Mouse (Mus musculus): Measurements from ENCODE around the gene Ush2a.

The Ush2a gene

GRCm38 (mm10) chr1:188667460-188667859 lies 405.6 kb downstream of the Ush2a start:
- DNase-seq (ENCODE audit: low read depth, low spot score) = no peak

GRCm38 (mm10) chr1:188668513-188668912 lies 406.7 kb downstream of the Ush2a start:
- no peak for DNase-seq (ENCODE audit: low read depth, low spot score)

GRCm38 (mm10) chr1:188672871-188673270 lies 411.0 kb downstream of the Ush2a start:
- DNase-seq (ENCODE audit: low read depth, low spot score) = no peak

- no peak for DNase-seq (ENCODE audit: low read depth, low spot score)
These were observed 413.1 kb downstream of the Ush2a start for GRCm38 (mm10) chr1:188674640-188675510.

- DNase-seq (ENCODE audit: low read depth, low spot score) = no peak
These were observed 413.7 kb downstream of the Ush2a start for GRCm38 (mm10) chr1:188675511-188675863.

DNA sequence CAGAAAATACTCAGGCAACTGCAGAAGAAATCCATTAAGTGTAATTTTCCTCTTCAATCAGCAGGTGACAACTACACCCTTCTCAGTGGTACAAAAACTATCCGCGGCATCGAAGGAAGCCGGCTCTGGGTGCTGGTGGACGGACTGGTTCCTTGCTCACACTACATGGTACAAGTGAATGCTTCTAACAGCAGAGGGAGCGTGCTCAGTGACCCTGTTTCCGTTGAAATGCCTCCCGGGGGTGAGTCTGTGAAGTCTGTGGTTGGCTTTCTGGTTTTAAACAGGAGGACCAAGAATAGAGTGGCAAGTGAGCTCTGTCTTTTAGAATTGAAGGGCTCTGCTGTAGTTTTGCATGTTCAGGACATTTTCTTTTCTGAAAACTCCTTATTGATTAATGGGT lies 416.4 kb downstream of the Ush2a start:
- no peak for DNase-seq (ENCODE audit: low read depth, low spot score)

GRCm38 (mm10) chr1:188686362-188686761 lies 424.5 kb downstream of the Ush2a start:
- DNase-seq (ENCODE audit: low read depth, low spot score) = no peak

- DNase-seq (ENCODE audit: low read depth, low spot score) = peak; percentile 37
These were observed 434.5 kb downstream of the Ush2a start for GRCm38 (mm10) chr1:188696295-188696694.

- peak; percentile 58 for DNase-seq (ENCODE audit: low read depth, low spot score)
These were observed 446.4 kb downstream of the Ush2a start for GRCm38 (mm10) chr1:188708176-188708575.

DNA sequence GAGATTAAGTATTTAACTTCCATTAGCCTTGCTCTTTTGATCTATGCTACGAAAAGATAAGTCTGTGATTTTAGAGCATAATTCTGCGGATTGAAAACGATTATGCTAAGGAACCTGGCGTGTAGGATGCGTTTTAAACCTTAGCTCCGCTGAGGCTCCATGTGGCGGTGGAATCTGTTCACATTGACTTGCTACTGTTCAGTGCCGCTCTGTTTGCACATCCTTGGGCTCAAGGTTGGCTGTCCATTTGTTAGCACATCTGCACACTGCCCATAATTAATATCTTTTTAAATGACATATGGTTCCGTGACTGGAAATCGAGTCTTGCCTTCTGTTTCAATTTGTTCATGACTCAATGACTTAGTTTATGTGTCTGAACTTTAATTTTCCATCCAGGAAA lies 446.9 kb downstream of the Ush2a start:
- no peak for DNase-seq (ENCODE audit: low read depth, low spot score)

- no peak for DNase-seq (ENCODE audit: low read depth, low spot score)
These were observed 452.3 kb downstream of the Ush2a start for GRCm38 (mm10) chr1:188714131-188714530.

DNA sequence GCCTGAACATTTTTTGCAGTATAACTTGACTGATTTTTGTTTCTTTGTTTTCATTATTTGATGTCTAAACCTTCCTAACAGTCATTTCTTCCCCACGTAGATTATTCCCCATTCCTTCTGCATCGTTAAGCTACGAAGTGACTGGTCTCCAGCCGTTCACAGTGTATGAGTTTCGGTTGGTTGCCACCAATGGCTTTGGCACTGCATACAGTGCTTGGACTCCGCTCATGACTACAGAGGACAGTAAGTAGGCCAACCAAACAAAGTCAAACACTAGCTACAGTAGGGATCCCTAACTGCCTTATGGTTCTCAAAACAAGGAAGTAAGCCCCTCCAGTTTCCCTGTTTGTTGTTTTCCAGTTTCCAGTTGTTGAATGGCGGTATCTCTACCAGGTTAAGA lies 453.1 kb downstream of the Ush2a start:
- DNase-seq (ENCODE audit: low read depth, low spot score) = no peak

GRCm38 (mm10) chr1:188716886-188717285 lies 455.1 kb downstream of the Ush2a start:
- no peak for DNase-seq (ENCODE audit: low read depth, low spot score)

GRCm38 (mm10) chr1:188725122-188725995 lies 463.5 kb downstream of the Ush2a start:
- no peak for DNase-seq (ENCODE audit: low read depth, low spot score)

GRCm38 (mm10) chr1:188726937-188727336 lies 465.1 kb downstream of the Ush2a start:
- no peak for DNase-seq (ENCODE audit: low read depth, low spot score)

DNA sequence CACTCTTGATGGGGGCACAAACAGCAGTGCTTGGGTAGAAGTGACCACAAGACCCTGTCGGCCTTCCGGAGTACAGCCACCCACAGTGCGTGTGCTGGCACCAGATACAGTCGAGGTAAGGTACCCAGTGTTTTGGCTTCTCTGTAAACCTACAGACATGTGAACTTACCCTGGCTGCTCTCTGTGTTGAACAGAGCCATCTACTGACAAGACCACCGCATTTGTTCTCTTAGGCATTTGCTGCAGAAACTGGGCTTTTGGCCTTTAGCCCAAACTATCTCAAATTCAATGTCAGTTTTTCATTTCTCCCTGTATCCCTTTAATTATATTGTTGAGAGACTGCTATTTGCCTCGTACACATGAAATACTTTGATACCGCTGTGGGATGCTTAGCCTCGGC lies 466.8 kb downstream of the Ush2a start:
- no peak for DNase-seq (ENCODE audit: low read depth, low spot score)

- DNase-seq (ENCODE audit: low read depth, low spot score) = no peak
These were observed 467.4 kb downstream of the Ush2a start for GRCm38 (mm10) chr1:188729179-188729578.

DNA sequence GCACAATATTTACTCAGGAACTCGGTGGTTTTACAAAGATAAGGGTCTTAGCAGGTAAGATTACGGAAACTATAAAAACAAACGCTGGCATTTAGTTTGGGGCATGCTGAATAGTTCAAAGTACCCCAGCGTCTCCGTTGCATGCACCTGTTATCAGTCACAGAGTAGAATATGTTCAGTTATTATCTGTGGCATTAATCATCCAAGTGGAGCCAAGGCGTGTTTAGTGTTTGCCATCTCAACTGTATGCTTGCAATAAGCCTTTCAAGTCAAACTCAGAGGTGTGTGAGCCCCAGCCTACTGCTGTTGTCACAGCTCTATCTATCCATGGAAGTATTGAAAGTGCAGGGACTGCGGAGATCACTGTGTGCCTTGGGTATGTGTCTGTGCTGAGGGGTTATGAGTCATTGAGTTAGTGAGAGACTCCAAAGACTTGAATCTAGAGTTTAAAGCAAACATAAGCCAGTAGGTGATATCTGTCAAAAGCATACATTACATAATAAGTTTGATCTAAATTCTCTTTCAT lies 473.0 kb downstream of the Ush2a start:
- no peak for DNase-seq (ENCODE audit: low read depth, low spot score)

GRCm38 (mm10) chr1:188742971-188743370 lies 481.1 kb downstream of the Ush2a start:
- DNase-seq (ENCODE audit: low read depth, low spot score) = no peak

- no peak for DNase-seq (ENCODE audit: low read depth, low spot score)
These were observed 493.2 kb downstream of the Ush2a start for GRCm38 (mm10) chr1:188755031-188755430.

DNA sequence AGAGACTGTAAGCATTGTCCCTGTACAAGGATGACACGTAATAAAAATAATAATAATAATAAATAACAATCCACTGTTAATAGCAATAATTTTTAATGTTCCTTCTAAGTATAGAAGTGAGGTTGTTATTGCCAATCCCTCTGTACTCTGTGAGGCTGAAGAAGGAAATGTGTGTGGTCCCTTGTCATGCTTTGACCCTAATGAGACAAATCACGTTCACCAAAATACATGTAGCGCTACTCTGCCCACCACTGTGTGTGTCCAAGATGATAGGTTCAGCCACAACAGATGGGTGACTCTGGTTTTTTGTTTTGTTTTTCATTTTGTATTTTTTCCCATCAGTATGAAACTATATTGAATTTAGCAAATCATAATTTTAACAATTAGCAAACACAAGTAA lies 498.7 kb downstream of the Ush2a start:
- DNase-seq (ENCODE audit: low read depth, low spot score) = no peak

DNA sequence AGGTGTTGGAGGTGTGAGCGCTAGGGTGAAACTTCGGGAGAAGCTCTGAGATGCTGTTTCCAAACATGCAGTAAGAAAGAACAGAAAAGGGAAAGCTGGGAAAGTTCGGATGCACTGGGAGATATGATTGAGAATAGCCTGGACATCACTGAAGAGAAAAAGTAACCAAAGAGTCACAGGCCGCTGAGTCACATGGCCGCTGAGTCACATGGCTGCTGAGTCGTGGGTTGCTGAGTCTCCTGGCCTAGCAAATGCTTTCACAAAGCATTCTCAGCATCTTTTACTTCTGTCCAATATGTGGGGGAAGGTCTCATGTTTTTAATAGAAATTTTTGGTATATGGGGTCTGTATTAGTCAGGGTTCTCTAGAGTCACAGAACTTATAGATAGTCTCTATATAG lies 500.6 kb downstream of the Ush2a start:
- DNase-seq (ENCODE audit: low read depth, low spot score) = no peak
